Mouse (Mus musculus) embryo, embryonic 10 days (tissue): ENCODE results near the gene Grm2.

Source experiments
- DNase-seq: peaks from one replicate; pipeline ENCODE4 v3.0.0-alpha.2; 2015; ENCODE audit warnings: low spot score

Gene Grm2

GRCm38 (mm10) chr9:106655884-106656720 lies at the start of gene Grm2:
Gene Grm2 (minus strand): TSS chr9:106656082.
- peak; percentile 82 for DNase-seq

GRCm38 (mm10) chr9:106692973-106693481 lies 37.1 kb upstream of the Grm2 start:
- DNase-seq: no peak

- no peak for DNase-seq
Observed at GRCm38 (mm10) chr9:106688834-106689233, 33.0 kb upstream of the Grm2 start.

GRCm38 (mm10) chr9:106686983-106687650 lies 31.2 kb upstream of the Grm2 start:
- DNase-seq: peak; percentile 89

GRCm38 (mm10) chr9:106685249-106686101 lies 29.6 kb upstream of the Grm2 start, which contains the start of gene Tex264:
Gene Tex264 (minus strand): TSS chr9:106685927.
- DNase-seq: peak; percentile 81

GRCm38 (mm10) chr9:106684918-106685248 lies 29.0 kb upstream of the Grm2 start:
- no peak for DNase-seq

- DNase-seq: no peak
Observed at GRCm38 (mm10) chr9:106684093-106684872, 28.4 kb upstream of the Grm2 start.

- no peak for DNase-seq
Observed at GRCm38 (mm10) chr9:106681026-106681425, 25.1 kb upstream of the Grm2 start.

GRCm38 (mm10) chr9:106678242-106678641 lies 22.4 kb upstream of the Grm2 start:
- DNase-seq: no peak

GRCm38 (mm10) chr9:106677702-106678101 lies 21.8 kb upstream of the Grm2 start:
- DNase-seq: no peak

GRCm38 (mm10) chr9:106676571-106676970 lies 20.7 kb upstream of the Grm2 start:
- no peak for DNase-seq

- no peak for DNase-seq
Observed at GRCm38 (mm10) chr9:106675965-106676364, 20.1 kb upstream of the Grm2 start.

- DNase-seq: peak; percentile 93
Observed at GRCm38 (mm10) chr9:106675480-106675879, 19.6 kb upstream of the Grm2 start.

- no peak for DNase-seq
Observed at GRCm38 (mm10) chr9:106673860-106674259, 18.0 kb upstream of the Grm2 start.

GRCm38 (mm10) chr9:106664856-106665255 lies 9.0 kb upstream of the Grm2 start:
- DNase-seq: no peak

GRCm38 (mm10) chr9:106664433-106664832 lies 8.6 kb upstream of the Grm2 start:
- no peak for DNase-seq

GRCm38 (mm10) chr9:106663200-106663599 lies 7.3 kb upstream of the Grm2 start:
- DNase-seq: no peak

GRCm38 (mm10) chr9:106659935-106660334 lies 4.1 kb upstream of the Grm2 start:
- DNase-seq: no peak

GRCm38 (mm10) chr9:106659441-106659840 lies 3.6 kb upstream of the Grm2 start:
- DNase-seq: peak; percentile 58

- DNase-seq: no peak
Observed at GRCm38 (mm10) chr9:106657592-106657991, 1.7 kb upstream of the Grm2 start.

- DNase-seq: no peak
Observed at GRCm38 (mm10) chr9:106656820-106657219, 938 bp upstream of the Grm2 start.
